Mouse (Mus musculus): ENCODE data around the gene Gm21936.
"Not testable (repeated sequence)": the region's sequence is repeated elsewhere in the genome, so short reads cannot be mapped to it uniquely, and the experiment has no call there.

The Gm21936 gene

DNA sequence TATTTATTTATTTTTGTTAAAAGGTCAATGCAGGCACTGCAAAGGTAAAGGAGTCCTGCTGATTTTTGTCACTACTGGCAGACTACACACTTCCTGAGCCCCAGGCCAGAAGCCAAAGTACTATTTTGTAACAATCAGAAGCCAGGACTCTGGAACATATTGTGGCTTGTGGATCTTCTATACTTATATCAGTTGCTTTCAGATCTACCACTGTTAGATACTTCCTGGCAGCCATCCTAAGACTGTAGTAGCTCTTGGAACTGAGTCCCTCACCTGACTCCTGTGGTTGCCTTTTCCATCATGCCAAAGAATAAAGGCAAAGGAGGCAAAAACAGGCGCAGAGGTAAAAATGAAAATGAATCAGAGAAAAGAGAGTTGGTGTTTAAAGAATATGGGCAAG lies at the start of gene Gm21936:
Gene Gm21936, plus strand, starts transcription at position 301 of the 400 bp plus-strand sequence.
- not testable (repeated sequence) for DNase-seq (ENCODE audit: low spot score in 2 of 2)

DNA sequence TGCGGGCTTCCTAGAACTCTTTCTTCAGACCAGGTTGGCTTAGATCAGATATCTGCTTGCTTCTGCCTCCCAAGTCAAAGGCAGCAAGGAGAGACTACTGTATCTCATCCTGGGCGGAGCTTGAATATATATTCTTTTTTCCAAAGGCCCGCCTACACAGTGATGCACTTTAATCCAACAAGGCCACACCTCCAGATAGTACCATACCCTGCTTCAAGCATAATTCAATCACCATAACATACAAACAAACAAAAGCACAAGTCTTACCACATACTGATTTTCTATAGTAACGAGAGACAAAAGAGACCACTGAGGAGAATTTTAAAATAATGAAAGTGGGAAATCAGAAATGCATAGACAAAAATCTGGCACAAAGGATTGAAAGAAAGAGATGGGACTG lies 19.7 kb upstream of the Gm21936 start, which contains the start of gene Gm21319:
Gene Gm21319, minus strand, starts transcription at position 101 of the 400 bp plus-strand sequence.
- DNase-seq (ENCODE audit: low spot score in 2 of 2): not testable (repeated sequence)

DNA sequence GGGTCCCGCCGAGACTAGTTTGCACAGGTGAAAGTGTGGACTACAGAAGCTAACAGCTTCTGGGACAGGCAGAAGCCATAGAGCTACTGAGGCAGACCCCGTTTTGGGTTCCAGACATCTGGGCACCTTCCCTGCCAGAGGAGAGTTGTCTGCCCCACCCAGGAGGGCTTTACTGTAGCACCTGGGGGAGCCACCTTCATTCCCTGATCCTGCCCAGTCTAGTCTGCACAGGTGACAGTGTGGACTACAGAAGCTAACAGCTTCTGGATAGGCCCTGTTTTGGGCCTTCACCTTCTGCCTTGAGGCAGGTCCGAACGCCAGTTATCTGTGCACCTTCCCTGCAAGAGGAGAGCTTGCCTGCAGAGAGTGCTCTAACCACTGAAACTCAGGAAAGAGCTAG lies 2.7 kb downstream of the Gm21936 start:
- not testable (repeated sequence) for DNase-seq (ENCODE audit: low spot score in 2 of 2)

DNA sequence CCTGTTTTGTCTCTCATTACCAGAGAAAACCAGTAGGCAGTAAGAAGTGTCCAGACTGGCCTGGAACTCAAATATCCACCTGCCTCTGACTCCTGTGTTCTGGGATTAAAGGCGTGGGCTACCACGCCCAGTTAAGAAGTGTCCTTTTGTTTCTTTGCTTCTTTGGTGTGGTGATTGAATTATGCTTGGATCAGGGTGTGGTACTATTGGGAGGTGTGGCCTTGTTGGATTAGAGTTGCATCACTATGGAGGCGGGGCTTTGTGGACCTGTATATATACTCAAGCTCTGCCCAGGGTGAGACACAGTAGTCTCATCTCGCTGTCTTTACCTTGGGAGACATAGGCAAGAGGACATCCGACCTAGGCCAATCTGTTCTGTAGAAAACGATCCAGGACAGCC lies 21.0 kb downstream of the Gm21936 start, which contains the start of gene BB287469:
Gene BB287469, plus strand, starts transcription at position 301 of the 400 bp plus-strand sequence.
- DNase-seq (ENCODE audit: low spot score in 2 of 2): not testable (repeated sequence)

DNA sequence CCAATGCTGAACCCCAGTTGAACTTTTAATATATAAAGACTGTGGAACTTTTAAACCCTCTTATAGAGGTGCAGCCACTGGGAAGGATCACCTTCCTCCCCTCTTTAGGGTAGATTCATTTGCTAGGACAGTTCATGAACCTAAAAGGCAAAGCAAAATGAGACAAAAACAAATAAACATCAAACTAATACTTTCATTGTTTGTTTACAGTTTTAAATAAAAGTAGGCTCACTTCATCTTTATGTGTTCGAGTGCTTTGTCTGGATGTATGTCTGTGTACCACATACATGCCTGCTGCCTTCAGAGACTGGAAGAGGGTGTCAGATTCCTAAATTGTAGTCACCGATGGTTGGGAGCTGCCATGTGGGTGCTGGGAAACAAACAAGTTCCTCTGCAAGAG lies 46.9 kb downstream of the Gm21936 start, which contains the start of gene Gm2001:
Gene Gm2001, minus strand, starts transcription at position 101 of the 400 bp plus-strand sequence.
- not testable (repeated sequence) for DNase-seq (ENCODE audit: low spot score in 2 of 2)
